Mouse (Mus musculus): ENCODE results near the gene Dmap1.

Gene Dmap1

DNA sequence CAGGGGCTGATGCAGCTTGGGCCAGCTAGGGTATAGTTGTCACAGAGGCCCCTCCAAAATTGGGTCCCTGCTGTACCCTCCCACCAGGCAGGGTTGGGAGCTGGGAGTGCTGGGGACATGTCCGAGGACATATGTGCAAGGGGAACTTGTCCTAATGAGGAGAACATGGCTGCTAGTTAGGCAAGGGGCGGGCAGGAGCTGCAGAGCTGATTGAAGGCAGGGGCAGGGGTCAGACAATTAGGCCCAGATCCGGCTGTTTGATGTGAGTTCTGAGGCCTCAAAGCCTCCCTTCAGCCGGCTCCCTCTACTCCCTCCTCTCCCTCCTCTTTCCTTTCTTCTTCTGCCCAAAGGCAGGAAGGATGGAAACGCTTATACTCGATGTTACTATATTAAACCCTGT, 25.1 kb downstream of the Dmap1 start:
- DNase-seq (ENCODE audit: inconsistent ontology term): no peak

DNA sequence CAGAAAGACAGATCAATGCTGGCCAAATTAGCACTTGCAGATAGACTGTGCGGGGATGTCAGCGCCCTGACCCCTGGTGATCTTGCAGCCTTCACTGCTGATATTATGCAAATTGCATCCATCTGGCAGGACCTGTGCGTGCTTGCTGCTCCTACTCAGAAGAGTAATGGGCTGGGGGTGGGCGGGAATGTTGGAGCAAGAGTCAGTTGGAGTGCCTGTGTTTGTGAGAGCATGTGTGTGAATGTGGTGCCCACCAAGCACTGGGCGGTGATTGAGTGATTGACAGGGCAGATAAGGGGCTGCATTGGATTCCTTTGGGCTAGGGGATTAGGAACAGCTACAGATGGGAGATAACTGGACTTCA, 26.6 kb downstream of the Dmap1 start:
- no peak for DNase-seq (ENCODE audit: inconsistent ontology term)

- no peak for DNase-seq (ENCODE audit: inconsistent ontology term)
Observed at GRCm38 (mm10) chr4:117654703-117655499, 27.2 kb downstream of the Dmap1 start.

DNA sequence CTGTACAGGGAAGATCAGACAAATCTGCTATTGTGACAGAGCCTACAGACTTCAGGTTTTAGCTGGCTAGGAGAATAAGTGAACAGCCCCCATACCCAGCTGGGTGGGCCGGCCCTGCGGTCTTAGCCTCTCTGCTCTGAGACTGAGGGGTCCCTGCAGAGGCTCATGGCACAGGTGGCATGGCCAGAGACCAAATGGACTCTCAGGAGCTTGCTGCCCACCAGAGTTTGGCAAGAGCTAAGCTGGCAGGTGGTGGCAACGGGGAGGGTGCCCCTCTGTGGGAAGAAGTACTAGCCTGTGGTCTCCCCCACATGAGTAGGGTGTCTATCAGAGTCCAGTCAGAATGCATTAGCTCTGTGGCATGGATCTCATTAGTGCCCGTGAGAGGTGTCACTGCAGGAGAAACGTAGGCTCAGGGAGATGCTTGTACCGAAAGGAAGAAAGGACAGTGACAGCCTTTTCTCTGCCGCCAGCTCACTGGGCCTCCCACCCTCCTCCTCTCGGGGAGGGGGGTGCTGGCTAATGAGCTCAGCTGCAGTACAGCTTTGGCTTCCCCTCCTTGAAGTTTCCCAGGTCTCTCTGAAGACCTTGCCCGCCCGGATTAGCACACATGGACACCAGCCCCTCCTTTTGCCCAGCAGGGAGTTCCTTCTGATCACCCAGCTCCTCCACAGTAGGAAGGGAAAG, 27.9 kb downstream of the Dmap1 start:
- DNase-seq (ENCODE audit: inconsistent ontology term): no peak

DNA sequence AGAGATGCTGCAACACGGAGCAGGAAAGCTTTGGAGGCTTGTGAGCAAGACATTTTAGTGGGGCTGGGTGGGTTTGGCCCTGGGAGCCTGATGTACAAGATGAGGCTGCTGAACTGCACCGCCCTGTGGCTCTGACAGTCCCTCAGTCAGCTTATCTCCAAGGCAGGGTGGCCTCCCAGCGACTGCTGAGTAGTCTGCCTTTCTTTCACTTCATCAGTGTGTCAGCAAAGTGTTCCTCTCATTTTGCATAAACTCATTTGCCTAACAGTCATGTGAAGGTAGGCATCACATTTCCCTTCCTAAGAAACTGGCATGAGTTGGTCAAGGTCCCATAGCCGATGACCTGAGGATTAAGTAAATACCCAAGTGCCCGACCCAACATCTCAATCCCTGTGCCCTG, 29.3 kb downstream of the Dmap1 start:
- no peak for DNase-seq (ENCODE audit: inconsistent ontology term)

- DNase-seq (ENCODE audit: inconsistent ontology term): peak; percentile 64
Observed at GRCm38 (mm10) chr4:117651626-117652101, 30.4 kb downstream of the Dmap1 start.

- DNase-seq (ENCODE audit: inconsistent ontology term): no peak
Observed at GRCm38 (mm10) chr4:117646926-117647755, 34.9 kb downstream of the Dmap1 start.

GRCm38 (mm10) chr4:117646496-117646895, 35.6 kb downstream of the Dmap1 start:
- no peak for DNase-seq (ENCODE audit: inconsistent ontology term)

DNA sequence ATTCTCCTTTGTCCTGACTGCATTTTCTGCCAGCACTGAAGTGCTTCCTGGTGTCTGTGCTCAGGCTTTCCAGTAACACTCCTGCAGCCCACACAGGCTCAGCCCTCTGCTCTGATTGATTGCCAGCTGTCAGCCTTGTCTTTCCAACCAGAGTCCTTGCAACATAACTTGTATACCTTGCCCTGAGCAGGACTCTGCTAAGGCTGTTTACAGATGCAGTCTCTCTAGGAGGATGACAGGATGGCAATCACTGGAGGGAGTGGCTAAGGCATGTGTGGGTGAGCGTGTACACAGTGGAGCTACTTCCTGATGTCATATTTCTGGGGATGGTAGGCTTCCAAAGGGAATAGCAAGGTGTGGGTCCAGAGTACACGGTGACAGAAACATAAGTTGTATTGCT, 36.2 kb downstream of the Dmap1 start:
- DNase-seq (ENCODE audit: inconsistent ontology term): no peak

DNA sequence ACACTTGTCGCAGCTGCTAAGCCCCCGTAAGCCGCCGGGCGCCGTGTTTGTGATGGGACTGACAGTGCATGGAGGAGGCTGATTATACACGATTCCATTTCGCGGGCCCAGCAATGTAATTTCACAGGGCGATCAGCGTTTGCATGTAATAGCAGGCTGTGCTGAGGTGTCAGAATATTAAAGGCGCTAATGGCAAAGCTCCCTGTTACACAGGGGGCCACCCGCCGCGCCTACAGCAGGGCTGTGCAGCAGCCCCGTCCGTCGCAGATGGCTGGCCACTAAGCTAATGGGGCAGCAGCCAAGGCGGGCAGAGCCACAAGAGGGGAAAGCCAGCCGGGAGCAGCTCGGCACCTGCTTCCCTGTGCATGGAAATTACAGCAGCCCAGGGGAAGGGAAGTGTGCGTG, 37.0 kb downstream of the Dmap1 start:
- DNase-seq (ENCODE audit: inconsistent ontology term): no peak

DNA sequence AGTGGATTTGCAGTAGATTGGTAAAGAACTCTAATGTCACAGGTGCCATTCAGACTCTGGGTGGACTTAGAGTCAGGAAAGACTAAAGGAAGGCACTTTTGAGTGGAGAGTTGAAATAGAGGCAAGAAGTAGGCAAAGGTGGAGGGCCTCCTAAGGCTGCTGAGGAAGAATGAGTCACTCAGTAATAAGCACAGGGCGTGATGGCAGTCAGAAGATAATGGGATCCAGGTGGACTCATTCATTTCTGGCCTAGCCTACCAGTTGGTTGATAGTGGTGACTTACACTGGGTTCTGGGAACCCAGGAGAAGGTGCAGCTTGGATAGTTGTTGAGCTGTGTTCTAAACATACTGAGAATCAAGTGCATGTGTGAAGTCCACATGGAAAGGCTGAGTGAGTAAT, 40.3 kb downstream of the Dmap1 start:
- no peak for DNase-seq (ENCODE audit: inconsistent ontology term)

DNA sequence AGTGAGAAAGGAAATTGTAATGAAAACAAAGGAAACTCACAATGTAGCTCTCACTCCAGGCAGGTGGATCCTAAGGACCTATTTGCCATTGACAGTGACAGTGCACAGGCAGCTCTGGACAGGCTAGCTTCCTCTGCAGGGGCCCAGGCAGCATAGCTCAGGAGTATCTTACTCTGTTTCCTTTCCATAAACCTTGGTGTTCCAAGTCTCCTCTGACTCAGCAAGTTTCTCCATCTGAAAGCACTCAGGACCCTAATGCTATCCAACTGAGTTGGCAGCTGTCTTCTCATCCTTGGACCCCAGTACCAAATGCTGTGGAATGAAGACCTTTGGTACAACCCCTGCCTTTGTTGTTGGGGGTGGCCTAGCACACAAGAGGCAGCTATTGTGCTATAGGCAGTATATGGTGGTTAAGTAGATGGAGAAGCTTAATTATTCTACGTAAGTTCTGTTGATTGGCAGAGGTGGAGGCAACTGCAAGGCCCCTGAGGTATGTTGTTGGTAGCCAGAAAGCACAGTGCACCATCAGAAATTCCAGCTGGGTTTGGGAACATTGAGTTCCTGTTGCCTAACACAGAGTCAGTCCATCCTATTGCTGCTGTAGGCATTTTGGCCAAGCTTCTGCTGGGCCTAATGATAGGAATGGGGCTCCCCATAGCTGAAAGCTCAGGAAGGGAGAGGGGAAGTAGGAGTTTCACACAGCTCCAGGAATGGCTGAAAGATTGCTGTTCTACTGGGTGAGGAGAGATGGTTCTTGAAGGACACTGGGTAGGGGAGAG, 41.0 kb downstream of the Dmap1 start:
- DNase-seq (ENCODE audit: inconsistent ontology term): no peak

GRCm38 (mm10) chr4:117636891-117637613, 45.0 kb downstream of the Dmap1 start:
- no peak for DNase-seq (ENCODE audit: inconsistent ontology term)

GRCm38 (mm10) chr4:117636152-117636551, 45.9 kb downstream of the Dmap1 start:
- no peak for DNase-seq (ENCODE audit: inconsistent ontology term)

- no peak for DNase-seq (ENCODE audit: inconsistent ontology term)
Observed at GRCm38 (mm10) chr4:117634642-117635041, 47.4 kb downstream of the Dmap1 start.

DNA sequence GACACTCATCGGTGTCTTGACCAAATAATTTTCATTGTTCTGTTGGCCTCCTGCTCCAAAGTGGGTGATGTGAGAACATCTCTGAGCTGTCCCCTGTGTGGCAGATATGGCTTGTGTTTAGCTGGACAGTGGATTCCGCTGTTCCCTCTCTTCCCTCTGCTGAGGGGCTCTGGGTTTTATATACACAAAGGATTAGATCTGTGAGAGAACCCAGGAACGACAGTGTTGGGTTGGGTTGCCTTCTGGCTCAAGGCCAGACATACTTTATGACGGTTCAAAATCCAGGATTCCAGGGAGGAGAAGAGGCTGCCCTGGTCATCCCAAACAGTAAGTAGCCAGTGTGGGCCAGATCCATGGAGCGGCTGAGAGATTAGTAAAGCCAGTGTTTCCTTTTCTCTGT, 48.5 kb downstream of the Dmap1 start:
- DNase-seq (ENCODE audit: inconsistent ontology term): no peak

- no peak for DNase-seq (ENCODE audit: inconsistent ontology term)
Observed at GRCm38 (mm10) chr4:117630053-117630670, 51.9 kb downstream of the Dmap1 start.

DNA sequence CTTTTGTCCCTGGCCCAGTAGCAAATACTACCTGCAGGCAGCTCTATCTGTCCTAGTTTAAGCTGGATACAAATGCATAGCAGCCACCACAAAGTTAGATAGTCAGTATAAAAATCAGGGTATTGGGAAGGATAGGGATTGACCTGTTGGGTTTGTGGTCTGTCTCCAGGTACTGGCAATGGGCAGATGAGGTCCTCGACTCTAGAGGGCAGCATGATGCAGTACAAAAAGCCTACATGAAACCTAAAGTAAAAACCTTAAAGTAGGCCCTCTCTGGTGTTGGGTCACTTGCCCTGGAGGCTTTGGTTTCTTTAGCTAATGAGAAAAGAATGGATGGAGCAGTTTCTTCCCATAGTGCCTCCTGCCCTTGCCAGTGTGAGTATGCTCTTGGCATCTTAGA, 53.6 kb downstream of the Dmap1 start:
- no peak for DNase-seq (ENCODE audit: inconsistent ontology term)

Data from Muller cell, postnatal 12 days (primary cell).